Mouse (Mus musculus) lung, postnatal 25 days (tissue): ENCODE data around the gene Jph2.
"Not testable (repeated sequence)": the region's sequence is repeated elsewhere in the genome, so short reads cannot be mapped to it uniquely, and the experiment has no call there.

Experiments
- DNase-seq: peaks from one replicate; pipeline ENCODE4 v3.0.0; 2022; ENCODE audit warnings: low spot score

Gene Jph2

DNA sequence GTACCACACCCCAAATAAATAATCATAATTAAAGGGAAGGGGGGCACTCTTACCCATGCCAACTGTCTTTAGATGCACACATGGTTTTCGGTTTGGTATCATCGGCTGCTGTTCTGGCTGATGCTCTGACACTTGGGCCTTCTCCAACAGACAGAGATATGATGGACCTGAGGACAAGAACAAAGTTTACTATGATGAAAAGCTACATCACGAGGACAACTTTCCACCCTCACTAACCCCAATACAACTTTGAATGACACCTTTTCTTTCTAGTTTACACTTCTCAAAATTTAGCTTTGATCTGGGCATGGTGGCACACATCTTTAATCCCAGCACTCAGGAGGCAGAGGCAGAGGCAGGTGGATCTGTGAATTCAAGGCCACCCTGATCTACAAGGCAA is 13.6 kb upstream of the Jph2 start:
- DNase-seq: not testable (repeated sequence)

DNA sequence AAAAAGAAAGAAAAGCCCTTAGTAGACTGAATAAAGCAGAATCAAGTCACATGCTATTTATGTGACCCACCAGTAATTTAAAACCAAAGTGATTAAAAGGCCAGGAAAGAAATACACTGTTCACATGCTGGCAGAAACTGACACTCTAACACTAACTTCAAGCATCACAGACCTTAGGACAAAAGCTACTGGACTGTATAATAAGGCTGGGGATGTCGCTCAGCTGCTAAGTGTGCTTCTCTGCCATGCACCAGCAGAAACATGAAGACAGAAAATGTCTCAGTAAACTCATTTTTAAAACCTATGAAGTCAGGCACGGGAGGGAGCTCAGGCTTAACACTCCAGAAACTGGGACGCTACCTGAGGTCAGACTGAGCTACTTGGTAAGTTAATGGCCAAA is 12.4 kb upstream of the Jph2 start:
- no peak for DNase-seq

DNA sequence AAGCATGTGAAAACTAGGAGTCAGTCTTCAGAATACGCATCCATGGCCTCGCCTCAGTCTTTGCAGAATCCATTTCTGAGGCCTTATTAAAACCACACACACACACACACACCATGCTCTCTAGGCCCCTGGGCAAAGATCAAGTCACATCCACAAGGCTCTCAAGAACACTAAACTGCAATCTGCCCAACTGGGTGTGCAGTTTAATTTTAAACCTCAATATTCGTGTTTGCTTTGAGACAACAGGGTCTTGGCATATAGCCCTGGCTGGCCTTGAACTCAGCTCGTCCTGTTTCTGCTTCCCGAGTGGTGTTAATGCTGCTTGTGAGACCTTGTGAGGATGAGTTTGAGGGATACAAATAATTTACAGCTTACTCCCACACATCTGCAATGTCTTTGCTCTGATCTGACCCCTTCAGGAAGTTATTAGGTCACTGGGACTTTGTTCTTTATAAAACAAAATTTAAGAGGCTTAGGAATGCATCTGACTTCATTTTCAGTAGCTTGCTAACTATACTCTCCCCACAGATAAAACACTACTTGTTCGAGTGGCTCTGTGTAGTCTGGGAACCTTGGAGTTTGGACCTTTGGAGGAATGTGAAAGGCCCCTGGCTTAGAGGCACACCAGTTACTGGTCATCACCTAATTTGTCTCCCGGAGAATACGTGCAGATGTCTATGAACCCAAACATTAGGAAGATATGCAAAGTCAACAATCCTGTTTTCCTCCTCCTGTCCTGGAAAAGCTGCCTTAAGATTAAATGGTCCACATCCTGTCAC is 6.4 kb upstream of the Jph2 start:
- no peak for DNase-seq

DNA sequence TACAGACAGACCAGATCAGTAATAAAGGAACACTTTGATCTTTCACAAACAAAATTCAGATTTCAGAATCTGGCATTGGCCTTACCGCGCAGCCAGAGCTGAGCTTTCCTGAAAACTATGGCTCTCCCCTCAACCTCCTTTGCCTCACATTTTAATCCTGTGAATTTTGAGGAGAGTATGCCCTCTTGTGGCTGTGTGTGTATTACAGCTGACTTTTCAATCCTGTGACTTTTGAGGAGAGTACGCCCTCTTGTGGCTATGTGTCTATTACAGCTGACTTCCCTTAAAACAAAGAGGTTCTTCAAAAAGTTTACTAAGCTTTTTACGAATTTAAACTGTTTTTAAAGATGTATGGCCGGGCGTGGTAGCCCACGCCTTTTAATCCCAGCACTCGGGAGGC is 3.4 kb upstream of the Jph2 start:
- peak; percentile 86 for DNase-seq

DNA sequence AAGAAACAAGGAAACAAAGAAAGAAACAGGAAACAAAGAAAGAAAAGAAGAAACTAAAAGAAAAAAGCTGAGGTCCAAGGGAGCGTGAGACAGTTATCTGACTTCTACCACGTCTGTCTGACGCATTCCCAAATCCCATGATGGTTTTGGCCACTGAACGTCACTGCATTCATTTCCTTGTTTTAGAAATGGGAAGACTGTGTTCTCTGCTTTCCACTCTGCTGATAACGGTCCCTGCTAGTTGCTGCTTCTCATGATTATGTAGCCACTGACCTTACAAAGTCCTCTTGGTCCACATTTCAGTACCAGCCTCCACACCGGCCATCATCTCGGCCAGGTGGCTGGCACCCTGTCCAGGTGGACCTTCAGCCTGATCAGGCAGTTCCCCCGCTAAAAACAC is 1.4 kb upstream of the Jph2 start:
- DNase-seq: no peak

DNA sequence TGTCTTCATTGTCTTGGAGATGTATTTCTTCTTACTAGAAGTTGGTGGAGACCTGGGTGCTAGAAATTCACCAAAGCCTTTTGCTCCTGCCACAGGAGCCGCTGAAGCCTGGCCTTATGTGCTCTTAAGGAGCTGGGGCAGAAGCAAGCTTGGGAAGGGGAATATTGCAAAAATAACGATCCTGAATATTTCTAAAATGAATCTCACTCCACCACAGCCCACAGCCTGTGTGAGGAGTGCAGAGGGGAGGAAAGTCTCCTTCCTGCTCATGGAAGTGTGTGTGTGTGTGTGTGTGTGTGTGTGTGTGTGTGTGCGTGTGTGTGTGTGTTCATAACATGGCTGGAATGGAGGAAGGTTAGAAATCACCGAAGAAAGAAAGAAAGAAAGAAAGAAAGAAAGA is 977 bp upstream of the Jph2 start:
- DNase-seq: no peak

DNA sequence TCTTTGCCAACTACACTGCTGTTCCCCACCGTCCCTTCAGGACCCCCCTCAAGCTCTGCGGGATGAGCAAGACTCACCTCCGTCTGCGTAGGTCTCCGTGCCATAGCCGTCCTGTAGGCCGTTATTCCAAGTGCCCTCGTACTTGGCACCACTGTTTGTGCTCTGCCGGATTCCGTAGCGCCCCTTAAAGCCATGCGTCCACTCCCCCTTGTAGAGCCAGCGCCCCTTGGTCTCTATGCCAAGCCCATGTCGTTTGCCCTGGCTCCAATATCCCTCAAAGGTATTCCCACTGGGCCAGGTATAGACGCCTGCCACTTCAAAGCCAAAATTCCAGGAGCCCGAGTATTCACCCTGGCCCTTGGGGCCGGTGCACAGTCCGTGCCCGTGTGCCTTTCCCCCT is 722 bp downstream of the Jph2 start:
- DNase-seq: no peak

DNA sequence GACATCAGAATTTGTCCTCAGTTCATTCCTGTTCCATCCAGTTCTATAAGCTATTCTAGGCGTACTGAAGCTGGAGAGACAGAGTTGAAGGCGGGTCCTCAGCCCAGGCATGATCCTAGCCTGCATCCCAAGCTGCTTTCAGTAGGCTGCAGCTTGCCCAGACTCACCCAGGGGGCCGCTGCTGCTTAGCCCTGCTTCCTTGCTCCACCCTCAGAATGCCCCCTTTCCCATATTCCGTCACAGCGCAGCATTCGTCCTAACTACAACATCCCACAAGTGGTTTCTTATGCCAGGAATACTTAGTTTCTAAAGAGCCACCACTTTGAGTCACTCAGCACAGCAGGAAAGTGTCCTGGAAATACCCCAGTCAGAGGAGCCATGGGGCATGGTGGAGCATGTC is 2.8 kb downstream of the Jph2 start:
- DNase-seq: no peak

DNA sequence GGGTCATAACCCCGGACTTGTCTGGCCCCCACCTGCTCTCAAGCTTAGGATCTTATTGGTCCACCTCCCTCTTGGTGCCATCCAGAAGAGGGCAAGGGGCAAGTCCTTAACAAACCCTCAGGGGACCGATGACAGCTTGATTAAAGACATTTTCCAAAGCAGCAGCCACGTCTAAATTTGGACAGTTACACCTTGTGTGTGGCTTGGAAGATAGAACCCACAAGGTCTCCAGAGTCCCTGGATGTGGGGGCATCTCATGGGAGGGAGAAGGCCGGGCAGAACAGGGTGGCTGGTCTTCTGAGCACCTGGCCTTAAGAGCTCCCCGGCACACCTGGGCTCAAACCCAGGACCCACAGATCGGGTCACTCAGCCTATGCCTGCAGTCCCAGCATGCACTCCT is 3.8 kb downstream of the Jph2 start:
- DNase-seq: no peak

DNA sequence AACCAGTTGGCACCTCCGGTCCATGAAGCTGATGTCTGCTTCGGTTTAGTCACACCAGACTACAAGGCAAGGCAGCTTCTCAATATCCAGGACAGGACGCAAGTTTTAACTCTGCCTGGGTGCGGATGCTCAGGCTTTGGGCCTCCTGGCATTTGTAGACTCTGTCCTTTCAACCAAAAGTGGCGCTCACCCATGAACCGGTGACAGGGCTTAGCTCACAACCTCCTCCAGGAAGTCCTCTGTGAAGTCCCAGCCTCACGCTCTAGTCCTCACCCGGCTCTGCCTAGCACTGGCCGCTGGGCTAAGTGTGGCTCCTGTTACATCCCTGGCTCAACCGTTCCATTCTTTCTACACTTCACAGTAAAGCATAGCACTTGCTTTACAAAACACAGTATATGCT is 4.6 kb downstream of the Jph2 start:
- DNase-seq: no peak

DNA sequence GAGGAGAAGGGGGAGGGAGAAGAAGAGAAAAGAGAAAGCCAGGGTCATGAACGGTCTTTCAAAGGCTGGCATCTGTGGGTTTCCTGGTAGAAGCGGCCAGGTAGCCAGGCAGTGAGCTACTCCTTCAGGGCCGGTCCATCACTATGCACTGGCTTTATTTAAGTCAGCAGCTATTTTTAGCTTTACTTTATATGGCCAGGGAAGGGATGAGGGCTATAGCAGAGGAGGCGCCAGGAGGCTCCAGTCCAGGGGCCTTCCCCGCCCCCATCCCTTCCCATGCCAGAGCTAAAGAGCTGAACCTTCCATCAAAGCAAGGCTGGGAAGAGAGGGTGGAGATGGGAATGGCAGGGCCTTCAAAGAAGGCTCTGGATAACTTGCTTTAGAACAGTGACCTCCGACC is 5.4 kb downstream of the Jph2 start:
- no peak for DNase-seq

DNA sequence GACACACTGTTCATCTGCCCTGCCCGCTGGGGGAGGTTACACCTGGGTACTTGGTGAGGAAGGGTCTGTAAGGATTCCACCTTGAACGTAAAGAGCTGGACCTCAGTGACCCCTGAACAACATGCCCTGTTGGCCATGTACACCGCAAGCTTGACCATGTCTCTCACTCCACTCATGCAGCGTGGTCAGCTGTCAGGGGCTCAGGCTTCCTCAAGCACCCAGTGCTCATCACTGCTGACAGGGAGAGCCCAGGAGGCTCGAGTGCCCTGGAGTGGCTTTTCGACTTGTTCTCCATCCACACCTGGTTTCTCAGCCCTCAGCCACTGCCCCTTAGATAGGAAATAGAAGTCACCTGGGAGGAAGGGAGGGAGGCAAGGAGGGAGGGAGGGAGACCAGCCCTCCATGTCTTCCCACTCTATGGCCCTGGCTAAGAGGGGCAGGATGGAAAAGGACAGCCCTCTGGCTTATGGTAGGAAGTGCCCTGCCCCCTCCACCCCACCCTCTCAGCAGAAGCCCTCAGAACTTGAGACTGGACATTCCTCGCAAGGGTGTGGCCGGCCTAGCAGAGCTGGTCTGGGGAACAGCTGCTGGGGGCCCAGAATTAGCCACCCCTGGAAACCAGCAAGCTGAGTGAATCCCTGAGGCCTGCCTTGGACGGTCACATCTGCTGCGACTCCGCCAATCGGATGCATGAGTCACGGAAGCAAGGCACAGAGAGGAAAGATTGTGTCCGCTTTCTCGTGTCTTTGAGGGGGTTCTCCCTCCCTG is 11.2 kb downstream of the Jph2 start:
- no peak for DNase-seq

DNA sequence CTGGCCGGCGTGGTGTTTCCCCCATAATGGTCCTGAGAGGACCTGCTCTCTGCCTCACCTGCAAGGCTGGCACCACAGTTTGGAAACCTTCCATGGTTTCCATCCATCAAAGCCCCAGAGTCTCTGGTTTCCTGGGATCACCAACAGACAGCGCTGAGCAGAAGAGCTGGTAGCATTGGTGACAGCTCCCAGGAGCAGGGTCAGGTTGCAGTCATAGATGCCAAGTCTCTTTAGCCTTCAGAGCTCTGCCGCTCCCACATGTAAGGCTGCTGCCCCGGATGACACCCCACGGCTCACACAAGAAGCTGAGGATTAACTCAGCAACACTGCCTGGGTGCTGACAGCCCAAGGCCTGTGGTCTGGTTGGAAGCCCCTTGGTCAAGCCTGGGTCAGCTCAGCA is 12.7 kb downstream of the Jph2 start:
- DNase-seq: no peak

DNA sequence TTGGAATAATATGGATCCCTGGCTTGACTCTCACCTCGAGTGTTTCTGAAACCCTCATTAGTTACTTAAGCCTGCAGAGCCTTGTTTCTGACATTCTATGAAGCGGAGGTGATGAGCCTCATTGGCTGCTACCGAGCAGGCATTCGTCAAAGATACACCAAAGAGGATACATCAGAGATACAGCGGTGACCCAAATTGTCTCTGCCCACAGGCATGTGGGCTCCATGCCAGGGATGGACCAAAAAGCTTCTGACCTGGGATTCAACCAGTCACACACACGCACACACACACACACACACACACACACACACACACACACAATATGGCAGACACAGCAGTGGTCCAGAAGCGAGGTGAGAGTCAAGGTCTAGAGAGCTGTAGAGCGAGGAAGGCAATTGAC is 16.5 kb downstream of the Jph2 start:
- DNase-seq: no peak

DNA sequence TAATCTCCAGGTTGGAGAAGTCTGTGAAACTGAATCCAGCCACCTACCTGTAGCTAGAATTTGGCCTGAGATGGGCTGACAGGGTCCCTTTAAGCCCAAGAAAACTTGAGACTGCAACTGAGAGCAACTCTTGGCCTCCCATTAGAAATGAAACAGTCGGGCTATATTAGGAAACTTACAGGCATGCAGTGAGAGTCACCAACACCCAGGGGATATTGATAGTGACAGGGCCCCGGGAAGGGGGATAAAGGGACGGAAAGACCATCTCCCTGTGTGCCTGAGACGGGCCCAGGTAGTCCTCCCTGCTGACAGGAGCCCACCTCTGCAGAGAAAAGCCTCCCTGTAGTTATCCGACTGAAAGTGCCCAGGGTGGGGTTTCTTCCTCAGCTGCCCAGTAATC is 18.4 kb downstream of the Jph2 start:
- DNase-seq: no peak

DNA sequence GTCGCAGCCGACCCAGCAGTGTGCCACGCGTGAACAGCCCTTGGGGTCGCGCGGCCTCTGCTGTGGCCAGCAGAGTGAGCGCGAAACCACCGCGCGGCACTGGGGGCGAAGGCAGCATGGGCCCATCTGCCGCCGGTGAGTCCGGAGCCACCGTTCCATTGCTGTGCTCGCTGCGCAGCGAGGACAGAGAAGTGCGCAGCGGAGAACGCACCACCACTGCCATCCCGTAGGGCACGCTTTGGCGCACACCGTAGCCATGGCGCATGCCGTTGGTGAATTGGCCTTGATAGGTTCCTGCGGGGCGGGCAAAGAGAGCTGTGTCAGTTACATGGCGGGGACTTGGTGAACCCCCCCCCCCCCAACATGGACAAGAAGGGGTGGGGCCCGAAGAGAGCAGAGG is 21.7 kb downstream of the Jph2 start:
- DNase-seq: no peak

DNA sequence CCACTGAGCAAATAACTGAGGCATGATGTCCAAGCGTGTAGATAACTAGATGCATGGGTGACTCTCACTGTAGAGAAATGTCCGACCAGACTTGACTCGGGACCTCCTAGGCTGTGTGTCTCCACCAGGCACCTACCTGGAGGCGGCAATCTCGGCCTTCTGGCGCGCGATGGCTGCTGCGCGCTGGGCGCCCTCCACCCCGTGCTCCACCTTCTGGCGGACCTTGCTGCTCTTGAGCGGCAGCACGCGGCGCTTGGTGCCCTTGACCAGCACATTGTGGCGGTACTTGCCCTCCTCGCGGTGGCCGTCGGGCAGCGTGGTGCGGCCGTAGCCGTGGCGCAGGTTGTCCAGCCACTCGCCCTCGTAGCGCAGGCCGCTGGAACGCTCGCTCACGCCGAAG is 22.3 kb downstream of the Jph2 start:
- no peak for DNase-seq

DNA sequence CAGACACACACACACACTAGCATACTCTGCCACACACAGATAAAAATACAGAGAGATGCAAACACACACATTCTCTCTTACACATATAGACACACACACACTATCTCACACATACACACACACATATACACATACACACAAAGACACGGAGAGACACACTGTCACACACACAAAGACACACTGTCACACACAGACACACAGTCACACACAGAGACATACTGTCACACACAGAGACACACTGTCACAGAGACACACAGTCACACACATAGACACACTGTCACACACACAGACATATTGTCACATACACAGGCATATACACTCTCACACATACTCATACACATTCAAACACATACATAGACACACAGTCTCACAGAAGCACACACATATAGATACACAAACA is 25.2 kb downstream of the Jph2 start:
- DNase-seq: no peak

DNA sequence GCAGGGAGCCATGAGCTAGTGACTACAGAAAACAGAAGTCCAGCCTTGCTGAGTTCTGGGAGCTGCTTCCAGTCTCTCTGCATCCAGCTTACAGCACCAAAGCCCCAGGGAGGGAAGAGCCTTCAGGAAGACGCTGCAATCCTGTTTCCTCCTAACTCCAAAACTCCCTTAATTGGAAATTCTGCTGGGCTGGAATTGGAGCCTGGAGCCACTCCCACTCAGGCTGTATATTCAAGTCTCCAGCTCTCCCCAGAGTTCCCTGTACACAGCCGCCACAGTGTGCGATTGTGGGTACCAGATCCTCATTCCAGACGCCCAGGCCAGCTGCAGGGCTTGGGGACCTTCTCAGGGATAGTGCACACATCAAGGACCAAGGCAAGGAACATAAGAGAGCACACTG is 27.6 kb downstream of the Jph2 start:
- no peak for DNase-seq

DNA sequence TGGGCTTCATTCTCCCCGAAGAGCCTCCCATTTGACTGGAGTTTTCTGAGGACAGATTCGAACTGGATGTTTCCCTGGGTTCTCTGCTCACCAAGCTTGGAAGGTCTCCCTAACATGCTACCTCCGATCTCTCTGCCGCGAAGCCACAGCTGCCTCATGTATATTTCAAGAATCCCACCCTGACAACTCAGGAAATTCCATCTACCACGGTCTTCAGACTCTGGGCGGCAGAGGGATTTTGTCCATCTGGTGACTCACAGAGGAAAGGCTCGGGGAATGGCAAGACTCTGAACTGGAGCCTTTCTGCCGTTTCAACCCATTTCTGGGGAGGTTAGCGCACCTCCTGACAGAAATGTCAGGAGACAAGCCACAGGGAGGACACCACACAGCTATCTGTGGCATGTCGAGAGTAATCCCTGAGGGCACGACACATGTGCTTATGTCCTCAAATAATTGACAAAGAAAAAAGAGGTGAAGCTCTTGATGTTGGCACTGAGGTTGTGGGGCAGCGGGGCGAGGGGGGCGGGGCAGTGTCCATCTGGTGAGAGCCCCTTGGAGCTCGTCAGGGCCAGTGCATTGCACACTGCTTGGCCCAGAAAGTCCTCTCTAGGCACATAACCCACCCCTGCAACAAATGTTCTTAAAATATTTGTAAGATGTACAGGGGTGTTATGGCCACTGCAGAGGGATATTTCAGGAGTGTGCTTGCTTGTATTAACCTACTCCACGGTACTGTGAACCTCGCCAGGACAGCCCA is 32.8 kb downstream of the Jph2 start:
- peak; percentile 26 for DNase-seq

DNA sequence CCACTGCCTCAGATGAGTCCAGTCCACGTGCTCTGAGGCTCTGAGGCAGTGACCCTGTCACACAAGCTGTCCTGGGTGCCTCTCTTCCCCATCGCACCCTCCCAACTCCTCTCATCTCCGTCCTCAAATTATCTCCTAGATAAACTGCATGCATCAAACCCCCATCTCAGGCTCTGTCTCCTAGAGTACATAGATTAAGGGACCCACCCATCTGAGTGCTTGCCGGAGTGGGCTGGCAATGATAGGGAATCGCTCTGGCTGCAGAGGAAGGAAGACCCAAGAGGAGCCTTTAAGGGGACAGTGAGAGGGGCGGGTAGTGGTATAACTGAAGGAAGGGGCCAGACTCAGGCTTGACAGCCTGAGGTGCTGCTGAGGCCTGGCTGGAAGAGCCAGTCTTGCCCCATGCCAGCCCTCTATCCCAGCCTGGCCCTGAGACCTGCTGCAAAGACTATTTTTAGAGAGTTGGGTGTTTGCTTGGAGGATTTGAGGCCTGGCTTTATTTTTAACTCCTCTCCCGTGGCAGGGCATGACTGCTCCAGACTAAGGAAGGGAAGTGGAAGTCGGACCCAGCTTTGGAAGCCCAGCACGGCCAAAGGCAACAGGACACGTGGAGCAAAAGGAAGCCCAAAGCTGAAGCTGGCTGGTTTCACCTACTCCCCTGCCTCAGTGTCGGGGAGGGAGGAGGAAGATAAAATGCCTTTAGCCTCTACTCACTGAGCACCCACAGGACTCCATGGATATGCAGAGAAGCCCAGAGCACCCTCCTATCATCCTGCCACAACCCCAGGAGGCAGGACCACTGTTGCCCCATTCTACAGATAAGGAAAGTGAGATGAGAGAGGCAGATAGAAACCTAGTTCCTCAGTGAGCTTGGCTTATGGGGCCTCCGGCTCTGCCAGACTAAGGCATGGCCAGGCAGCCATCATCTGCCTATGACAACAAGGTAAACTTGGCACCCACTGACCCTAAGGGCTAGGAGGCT is 34.6 kb downstream of the Jph2 start:
- DNase-seq: no peak
